Mouse (Mus musculus): ENCODE data around the gene Cdc14a. TPM values are rescaled to one million over a fixed set of nuclear protein-coding genes. Genes with fewer than 3 reads are reported as not detected.

The Cdc14a gene
- polyA plus RNA-seq, 1 experiment = 2.9 TPM

DNA sequence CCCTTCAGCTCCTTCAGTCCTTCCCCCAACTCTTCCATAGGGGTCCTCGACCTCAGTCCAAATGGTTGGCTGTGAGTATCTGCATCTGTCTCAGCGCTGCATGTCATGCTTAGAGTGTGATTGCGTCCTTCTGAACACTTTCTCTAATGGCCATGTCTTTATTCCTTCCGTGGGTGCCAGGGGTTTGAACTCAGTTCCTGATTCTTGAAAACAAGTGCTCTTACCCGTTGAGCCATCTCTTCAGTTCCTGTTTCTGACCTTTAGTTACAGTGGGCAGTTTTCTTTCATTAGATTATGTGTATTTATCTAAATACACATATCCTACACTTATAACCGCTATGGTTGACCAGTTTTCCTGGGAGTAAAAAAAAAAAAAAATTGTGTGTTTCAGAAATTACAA is 196.9 kb downstream of the Cdc14a start:
- H3K27ac ChIP-seq (ENCODE audit: insufficient read depth, low read length) = no peak overlapping the region
- H3K4me3 ChIP-seq (ENCODE audit: insufficient read depth, low read length) = no peak overlapping the region
- H3K4me1 ChIP-seq (ENCODE audit: control insufficient read depth, insufficient read depth, low read length) = no peaks in the 10 kb centered on the region
- TF ChIP-seq CTCF (IDR thresholded peaks at IDR 0.05; ENCODE audit: extremely low read depth, insufficient read depth, low read length) (no peak), POLR2A (IDR thresholded peaks at IDR 0.05; ENCODE audit: extremely low read depth, insufficient read depth, low read length) (no peak)

Other genes with a start within 250 kb of the Cdc14a start
- gene Gpr88, start 170.5 kb downstream of the Cdc14a start, polyA plus RNA-seq (2012; rRNA removed) = 32.7 and 94.6 TPM in 2 replicates
- 89.2 and 91.6 TPM in 2 replicates for gene Rtca, start 84.2 kb upstream of the Cdc14a start, polyA plus RNA-seq (2012; rRNA removed)
- gene Dbt, start 89.0 kb upstream of the Cdc14a start, polyA plus RNA-seq (2012; rRNA removed) = 19.2 and 19.3 TPM in 2 replicates
- 0.19 and 0.32 TPM in 2 replicates for gene Lrrc39, start 138.9 kb upstream of the Cdc14a start, polyA plus RNA-seq (2012; rRNA removed)
- gene Sass6, start 170.9 kb upstream of the Cdc14a start, polyA plus RNA-seq (2012; rRNA removed) = 4.7 and 5.3 TPM in 2 replicates
- gene Trmt13, start 190.6 kb upstream of the Cdc14a start, polyA plus RNA-seq (2012; rRNA removed) = 19.5 and 22.9 TPM in 2 replicates
- gene Mfsd14a, start 238.6 kb upstream of the Cdc14a start, polyA plus RNA-seq (2012; rRNA removed) = 45.0 and 48.1 TPM in 2 replicates